Mouse (Mus musculus): ENCODE data around the gene Cd248.

Gene Cd248

GRCm38 (mm10) chr19:5098363-5099143 lies 30.7 kb downstream of the Cd248 start, which contains the start of gene Cnih2:
TSS of gene Cnih2 (minus strand) at chr19:5098521.
- no peak for DNase-seq (ENCODE audit: low read depth in 1 of 2, low spot score in 2 of 2)

DNA sequence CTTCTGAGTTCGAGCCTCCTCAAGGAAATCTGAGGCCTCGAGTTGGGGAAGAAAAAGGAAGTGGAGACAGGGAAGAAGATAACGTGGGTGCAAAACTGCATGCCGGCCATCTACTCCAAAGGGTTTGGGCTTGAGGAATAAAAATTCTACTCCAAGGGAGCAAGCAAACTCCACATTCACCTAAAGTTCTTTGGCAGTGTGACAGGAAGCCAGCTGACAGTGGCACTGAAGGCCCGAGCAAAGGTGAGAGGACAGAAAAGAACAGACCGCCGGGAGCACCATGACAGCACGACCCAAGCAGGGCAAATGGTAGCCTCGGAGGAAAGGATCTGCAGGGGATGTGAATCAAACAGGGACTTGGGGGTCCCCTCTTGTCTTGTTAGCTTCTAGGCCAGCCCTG lies 38.2 kb downstream of the Cd248 start:
- no peak for DNase-seq (ENCODE audit: low read depth in 1 of 2, low spot score in 2 of 2)

GRCm38 (mm10) chr19:5106731-5107191 lies 38.9 kb downstream of the Cd248 start, which contains the start of gene Rab1b:
TSS of gene Rab1b (minus strand) at chr19:5107072.
- peak; percentile 93 to 95 for DNase-seq (ENCODE audit: low read depth in 1 of 2, low spot score in 2 of 2)

DNA sequence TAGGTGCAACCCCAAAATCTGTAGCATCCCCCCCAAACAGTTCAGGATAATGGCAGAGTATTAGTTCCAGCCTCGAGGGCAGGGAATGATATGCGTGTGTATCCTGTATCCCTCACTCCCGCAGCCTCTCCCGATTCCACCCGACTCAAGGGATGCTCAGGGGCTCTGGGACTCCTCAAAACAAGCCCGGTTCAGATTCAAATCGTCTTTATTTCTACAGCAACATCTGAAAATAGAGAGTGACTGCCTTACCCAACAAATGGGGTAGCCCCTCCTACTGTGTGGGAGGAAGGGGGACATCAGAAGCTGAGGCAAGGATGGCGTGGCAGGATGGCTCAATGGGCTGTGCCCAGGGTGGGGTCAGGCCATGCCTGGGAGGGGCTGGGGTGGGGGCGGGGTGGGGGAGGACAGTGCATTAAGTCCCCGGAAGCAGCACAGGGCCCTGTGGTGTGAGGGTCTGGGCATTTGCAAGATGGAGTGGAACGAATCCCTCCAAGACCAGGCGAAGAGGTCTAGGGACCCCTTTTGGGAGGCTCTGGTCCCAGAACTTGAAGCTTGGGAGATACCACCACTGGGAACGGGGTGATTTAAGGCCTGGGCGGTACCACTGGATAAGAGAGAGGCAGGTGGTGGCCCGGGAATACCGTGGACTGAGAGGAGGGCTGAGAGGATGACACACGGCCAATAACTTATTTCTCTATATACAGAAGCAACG lies 39.8 kb downstream of the Cd248 start:
- DNase-seq (ENCODE audit: low read depth in 1 of 2, low spot score in 2 of 2), result no peak

DNA sequence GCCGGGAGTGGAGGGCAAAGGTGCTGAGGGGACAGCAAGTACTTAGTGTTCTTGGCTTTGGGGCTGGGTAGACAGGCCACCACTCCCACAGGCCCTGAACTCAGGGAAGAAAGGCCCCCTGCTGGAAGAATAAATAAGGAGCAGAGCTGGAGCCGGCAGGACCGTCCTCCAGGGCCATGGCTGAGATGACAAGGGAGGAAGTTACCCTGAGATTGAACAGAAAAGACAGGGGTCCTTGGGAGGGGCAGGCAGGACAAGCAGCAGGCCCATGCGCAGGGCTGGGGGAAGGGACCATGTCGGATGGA lies 40.3 kb downstream of the Cd248 start:
- no peak for DNase-seq (ENCODE audit: low read depth in 1 of 2, low spot score in 2 of 2)

DNA sequence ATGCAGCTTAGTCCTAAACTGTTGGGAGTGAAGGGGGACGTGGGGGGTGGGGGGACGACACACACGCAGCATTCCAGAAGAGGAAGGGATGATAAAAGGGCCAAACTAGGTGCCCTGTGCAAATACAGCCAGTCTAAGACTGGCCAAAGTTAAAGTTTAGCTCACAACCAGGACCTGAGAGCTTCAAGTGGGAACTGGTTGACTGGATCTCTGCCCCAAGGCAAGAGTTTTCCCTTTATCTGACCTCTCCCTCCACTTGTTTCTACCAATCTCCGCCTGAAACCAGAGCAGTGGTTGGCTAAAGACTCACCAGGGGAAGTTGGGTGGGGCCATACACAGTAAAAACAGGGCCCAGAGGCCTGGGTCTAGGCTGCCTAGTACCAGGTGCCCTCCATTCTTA lies 40.8 kb downstream of the Cd248 start:
- DNase-seq (ENCODE audit: low read depth in 1 of 2, low spot score in 2 of 2), result no peak

- no peak for DNase-seq (ENCODE audit: low read depth in 1 of 2, low spot score in 2 of 2)
These were observed 42.0 kb downstream of the Cd248 start for GRCm38 (mm10) chr19:5109659-5110453.

DNA sequence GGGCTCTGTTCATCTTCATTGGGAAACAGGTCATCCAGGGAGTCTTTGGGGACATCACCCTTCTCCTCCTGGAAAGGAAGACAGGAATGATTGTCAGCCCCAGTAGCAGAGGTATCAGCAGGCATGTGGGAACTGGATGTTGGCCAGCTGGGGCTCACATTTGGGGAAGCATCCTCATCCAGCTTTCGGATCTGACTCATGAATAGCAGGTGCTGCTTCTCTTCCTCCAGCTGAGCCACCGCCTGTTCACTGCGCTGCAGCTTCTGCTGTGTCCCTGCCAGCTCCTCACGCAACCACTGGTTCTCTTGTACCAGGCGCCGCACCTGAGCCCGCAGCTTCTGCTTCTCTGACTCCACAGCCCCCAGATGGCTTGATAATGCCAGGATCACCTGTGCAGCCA lies 45.9 kb downstream of the Cd248 start:
- no peak for DNase-seq (ENCODE audit: low read depth in 1 of 2, low spot score in 2 of 2)

GRCm38 (mm10) chr19:5117494-5118383 lies 49.9 kb downstream of the Cd248 start:
- peak in 1 of 2 experiments; percentile 72 for DNase-seq (ENCODE audit: low read depth in 1 of 2, low spot score in 2 of 2)

DNA sequence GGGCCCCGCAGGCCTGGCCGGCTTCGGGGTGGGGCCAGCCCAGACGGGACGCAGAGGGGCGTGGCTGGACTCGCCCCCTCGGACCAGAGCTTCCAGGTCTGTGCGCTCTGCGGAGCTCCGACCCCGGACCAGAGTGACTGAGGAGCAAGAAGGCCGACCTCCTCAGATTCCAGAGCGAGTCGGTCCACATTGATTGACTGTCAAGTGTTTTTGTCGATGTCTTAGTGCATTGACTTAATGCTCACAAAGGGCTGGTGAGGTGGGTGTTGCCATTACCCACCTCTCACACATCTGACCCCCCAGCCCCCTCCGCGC lies 50.5 kb downstream of the Cd248 start, which contains the start of gene Klc2:
Gene Klc2, minus strand, starts transcription at position 177 of the 315 bp plus-strand sequence.
- DNase-seq (ENCODE audit: low read depth in 1 of 2, low spot score in 2 of 2), result no peak

Data from monocyte, adult 2 months (primary cell).